Mouse (Mus musculus) gastrocnemius, adult 18-20 months (tissue): ENCODE data around the gene Vars2. TPM values are rescaled to one million over a fixed set of nuclear protein-coding genes. Genes with fewer than 3 reads are reported as not detected.

Source experiments
- DNase-seq: peaks from one replicate; pipeline ENCODE4 v3.0.0; 2021; ENCODE audit warnings: low spot score
- total RNA-seq, 2 experiments: library from RNA; stranded (reverse); gene quantifications; 2 replicates each; pipeline ENCODE4 v1.2.3; 2021

Gene Vars2
- total RNA-seq, 2 experiments from 2014 or later: 9.8 to 13.7 TPM

DNA sequence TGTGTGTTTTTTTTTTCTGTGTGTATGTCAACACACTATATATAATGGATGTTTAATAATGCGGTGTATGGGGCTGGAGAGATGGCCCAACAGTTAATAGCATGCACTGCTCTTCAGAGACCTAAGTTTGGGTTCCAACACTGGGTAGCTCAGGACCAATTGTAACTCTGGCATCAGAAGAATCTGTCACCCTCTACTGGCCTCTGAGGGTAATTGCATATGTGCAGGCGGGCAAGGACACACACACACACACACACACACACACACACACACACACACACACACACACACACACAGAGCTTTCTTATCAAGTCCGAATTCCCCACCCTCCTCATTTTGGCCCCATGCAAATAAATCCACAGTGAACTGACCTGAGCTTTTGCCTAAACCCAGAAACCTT lies 32.2 kb downstream of the Vars2 start:
- no peak for DNase-seq

- DNase-seq: no peak
These were observed 33.4 kb downstream of the Vars2 start for GRCm38 (mm10) chr17:35633992-35634391.

DNA sequence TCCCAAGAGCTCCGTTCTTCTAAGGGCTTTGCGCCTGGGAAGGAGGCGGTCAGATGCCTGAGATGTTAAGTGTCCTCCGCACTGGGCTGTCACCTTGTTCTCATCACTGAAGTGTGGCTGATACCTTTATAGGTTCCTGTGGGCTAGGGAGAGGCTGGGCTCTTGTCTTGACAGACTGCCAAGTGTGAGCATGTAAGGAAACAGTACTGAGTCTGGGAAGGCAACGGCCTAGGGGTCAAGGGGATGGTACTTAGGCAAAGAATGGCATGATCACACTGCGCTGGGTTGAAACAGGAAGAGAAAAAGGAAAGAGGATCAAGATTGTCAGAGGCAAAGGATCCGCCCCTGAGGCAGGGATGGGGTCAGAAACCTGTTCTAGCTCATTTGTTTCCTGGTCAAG lies 40.9 kb downstream of the Vars2 start, which contains the start of gene Gm9573:
Gm9573 (minus strand) TSS at position 101 of the 400 bp plus-strand sequence.
- no peak for DNase-seq

DNA sequence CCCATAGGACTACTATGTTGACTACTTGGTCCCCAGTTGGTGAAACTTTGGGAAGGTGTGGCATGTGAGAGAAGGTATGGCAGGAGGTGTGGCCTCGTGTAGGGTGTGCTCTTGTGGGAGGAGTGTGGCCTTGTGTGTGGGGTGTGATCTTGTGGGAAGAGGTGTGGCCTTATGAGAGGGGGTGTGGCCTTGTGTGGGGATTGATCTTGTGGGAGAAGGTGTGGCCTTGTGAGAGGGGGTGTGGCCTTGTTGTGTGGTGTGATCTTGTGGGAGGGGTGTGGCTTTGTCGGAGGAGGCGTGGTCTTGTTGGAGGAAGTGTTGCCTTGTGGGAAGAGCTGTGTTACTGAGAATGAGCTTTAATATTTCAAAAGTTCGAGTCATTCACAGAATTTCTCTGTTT lies 50.3 kb downstream of the Vars2 start:
- no peak for DNase-seq

Other genes with a start within 250 kb of the Vars2 start
- 1 to 10 TPM in 1 of 2 experiments, under 1 TPM in 1; 0.94 to 1.2 TPM for gene H2-Q6, start 242.7 kb downstream of the Vars2 start, total RNA-seq
- 1 to 10 TPM in 1 of 2 experiments, under 1 TPM in 1; 0.82 to 1.8 TPM for gene H2-Q7, start 228.4 kb downstream of the Vars2 start, total RNA-seq
- 1 to 10 TPM in 1 of 2 experiments, under 1 TPM in 1; 0.39 to 1.2 TPM for gene H2-Q10, start 197.5 kb downstream of the Vars2 start, total RNA-seq
- not detected for gene Pou5f1, start 161.6 kb downstream of the Vars2 start, total RNA-seq
- gene Tcf19, start 150.8 kb downstream of the Vars2 start, total RNA-seq: under 1 TPM; 0.66 TPM
- 1 to 10 TPM; 1.3 to 2.1 TPM for gene Cchcr1, start 150.5 kb downstream of the Vars2 start, total RNA-seq
- gene Psors1c2, start 134.4 kb downstream of the Vars2 start, total RNA-seq: not detected
- gene Cdsn, start 115.5 kb downstream of the Vars2 start, total RNA-seq: under 1 TPM; 0.09 to 0.69 TPM
- not detected for gene 2300002M23Rik, start 100.1 kb downstream of the Vars2 start, total RNA-seq
- not detected for gene Sfta2, start 66.0 kb downstream of the Vars2 start, total RNA-seq
- not detected for gene Gm9573, start 41.0 kb downstream of the Vars2 start, total RNA-seq
- not detected for gene Mucl3, start 23.9 kb downstream of the Vars2 start, total RNA-seq
- gene Gtf2h4, start 6.1 kb upstream of the Vars2 start, total RNA-seq: 10 to 100 TPM; 17.7 to 18.9 TPM
- gene Ddr1, start 37.0 kb upstream of the Vars2 start, total RNA-seq: 10 to 100 TPM; 12.4 to 17.1 TPM
- gene Ier3, start 154.1 kb upstream of the Vars2 start, total RNA-seq: 1 to 10 TPM; 7.1 to 8.0 TPM
- gene Flot1, start 155.6 kb upstream of the Vars2 start, total RNA-seq: 10 to 100 TPM; 58.1 to 61.3 TPM
- 10 to 100 TPM; 25.7 to 34.7 TPM for gene Tubb5, start 170.7 kb upstream of the Vars2 start, total RNA-seq
- gene Mdc1, start 173.9 kb upstream of the Vars2 start, total RNA-seq: 1 to 10 TPM; 4.2 to 6.7 TPM
- 1 to 10 TPM in 1 of 2 experiments, under 1 TPM in 1; 0.68 to 1.5 TPM for gene Nrm, start 193.7 kb upstream of the Vars2 start, total RNA-seq
- 1 to 10 TPM; 4.1 to 5.8 TPM for gene Ppp1r18, start 198.0 kb upstream of the Vars2 start, total RNA-seq
- gene Dhx16, start 212.2 kb upstream of the Vars2 start, total RNA-seq: 10 to 100 TPM; 11.7 to 14.1 TPM
- 10 to 100 TPM; 78.6 to 79.3 TPM for gene 2310061I04Rik, start 229.8 kb upstream of the Vars2 start, total RNA-seq
- 1 to 10 TPM; 3.9 to 4.8 TPM for gene Atat1, start 242.5 kb upstream of the Vars2 start, total RNA-seq
- gene Mrps18b, start 248.8 kb upstream of the Vars2 start, total RNA-seq: 10 to 100 TPM; 61.6 to 62.4 TPM
- 10 to 100 TPM; 23.2 to 43.9 TPM for gene Ppp1r10, start 248.8 kb upstream of the Vars2 start, total RNA-seq